Mouse (Mus musculus): ENCODE measurements around the gene Klhl3. TPM values are rescaled to one million over a fixed set of nuclear protein-coding genes. Genes with fewer than 3 reads are reported as not detected.
A peak's percentile ranks its signal among the peaks of the same experiment; 100 is the strongest.

Gene Klhl3
- polyA plus RNA-seq, 1 experiment from 2014 or later = 1.2 TPM

GRCm38 (mm10) chr13:58053628-58054027 is 59.8 kb downstream of the Klhl3 start:
- WGBS = 84% methylated on average over 4 of the region's 4 CpGs
- no peak for ATAC-seq (ENCODE audit: low FRiP score, low TSS enrichment)
- Histone ChIP-seq H3K4me3 (ENCODE audit: low read depth, low read length) (no peak overlapping the region), H3K4me1 (replicated peaks; ENCODE audit: control insufficient read depth, insufficient read depth) (no peaks in the 10 kb centered on the region), H3K9me3 (ENCODE audit: control insufficient read depth, low read length) (no peaks in the 10 kb centered on the region), H3K27me3 (ENCODE audit: control insufficient read depth, insufficient read depth, low read length) (no peaks in the 10 kb centered on the region), H3K9ac (ENCODE audit: low read length) (no peak overlapping the region), H3K36me3 (ENCODE audit: control insufficient read depth, insufficient read depth, low read length) (no peaks in the 10 kb centered on the region), H3K4me2 (replicated peaks; ENCODE audit: low read depth) (no peak overlapping the region), H3K27ac (replicated peaks) (no peak overlapping the region)
- DNase-seq (ENCODE audit: low spot score) = no peak
- TF ChIP-seq CTCF (IDR thresholded peaks at IDR 0.05; ENCODE audit: low read depth) (no peak), EP300 (optimal IDR thresholded peaks at IDR 0.05) (no peak)

- TF ChIP-seq CTCF (IDR thresholded peaks at IDR 0.05; ENCODE audit: low read depth) = no peak
- no peak for TF ChIP-seq EP300 (optimal IDR thresholded peaks at IDR 0.05)
- Histone ChIP-seq H3K4me3 (ENCODE audit: low read depth, low read length) (no peak overlapping the region), H3K9me3 (ENCODE audit: control insufficient read depth, low read length) (no peaks in the 10 kb centered on the region), H3K36me3 (ENCODE audit: control insufficient read depth, insufficient read depth, low read length) (no peaks in the 10 kb centered on the region), H3K27me3 (ENCODE audit: control insufficient read depth, insufficient read depth, low read length) (no peaks in the 10 kb centered on the region), H3K9ac (ENCODE audit: low read length) (no peak overlapping the region), H3K4me2 (replicated peaks; ENCODE audit: low read depth) (no peak overlapping the region), H3K27ac (replicated peaks) (no peak overlapping the region), H3K4me1 (replicated peaks; ENCODE audit: control insufficient read depth, insufficient read depth) (no peaks in the 10 kb centered on the region)
- DNase-seq (ENCODE audit: low spot score) (no peak), ATAC-seq (ENCODE audit: low FRiP score, low TSS enrichment) (no peak)
- WGBS = 89% methylated on average over 10 of the region's 10 CpGs
These were observed 61.7 kb downstream of the Klhl3 start for GRCm38 (mm10) chr13:58051654-58052053.

DNA sequence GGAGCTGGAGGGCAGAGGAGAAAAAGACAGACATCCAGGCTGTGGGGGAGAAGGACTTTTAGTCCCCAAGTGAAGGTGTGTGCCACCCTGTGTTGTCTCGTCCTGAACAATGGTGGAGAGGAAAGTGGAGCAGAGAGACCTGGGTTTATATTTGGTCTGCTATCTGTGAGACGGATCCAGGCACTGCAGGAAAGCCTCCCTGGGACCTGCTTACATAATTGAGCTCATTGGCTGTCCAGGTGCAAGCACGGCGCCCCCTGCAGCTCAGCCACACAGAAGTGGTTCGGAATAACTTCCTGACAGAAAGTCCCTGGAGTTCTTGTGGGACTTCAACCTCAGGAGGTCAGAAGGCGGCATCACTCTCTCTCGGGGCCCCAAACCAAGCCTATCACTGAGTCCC is 62.1 kb downstream of the Klhl3 start:
- ATAC-seq (ENCODE audit: low FRiP score, low TSS enrichment) (no peak), DNase-seq (ENCODE audit: low spot score) (no peak)
- 67% methylated on average over 7 of the region's 7 CpGs for WGBS
- no peaks in the 10 kb centered on the region for H3K27me3 ChIP-seq (ENCODE audit: control insufficient read depth, insufficient read depth, low read length)
- TF ChIP-seq EP300 (optimal IDR thresholded peaks at IDR 0.05) (no peak), CTCF (IDR thresholded peaks at IDR 0.05; ENCODE audit: low read depth) (peak; percentile 39; the same call in 1 of the 2 replicates)
- no peak overlapping the region for H3K4me3 ChIP-seq (ENCODE audit: low read depth, low read length)
- no peaks in the 10 kb centered on the region for H3K9me3 ChIP-seq (ENCODE audit: control insufficient read depth, low read length)
- H3K27ac ChIP-seq (replicated peaks) = no peak overlapping the region
- H3K9ac ChIP-seq (ENCODE audit: low read length) = no peak overlapping the region
- H3K4me1 ChIP-seq (replicated peaks; ENCODE audit: control insufficient read depth, insufficient read depth) = no peaks in the 10 kb centered on the region
- H3K36me3 ChIP-seq (ENCODE audit: control insufficient read depth, insufficient read depth, low read length) = no peaks in the 10 kb centered on the region
- H3K4me2 ChIP-seq (replicated peaks; ENCODE audit: low read depth) = no peak overlapping the region

DNA sequence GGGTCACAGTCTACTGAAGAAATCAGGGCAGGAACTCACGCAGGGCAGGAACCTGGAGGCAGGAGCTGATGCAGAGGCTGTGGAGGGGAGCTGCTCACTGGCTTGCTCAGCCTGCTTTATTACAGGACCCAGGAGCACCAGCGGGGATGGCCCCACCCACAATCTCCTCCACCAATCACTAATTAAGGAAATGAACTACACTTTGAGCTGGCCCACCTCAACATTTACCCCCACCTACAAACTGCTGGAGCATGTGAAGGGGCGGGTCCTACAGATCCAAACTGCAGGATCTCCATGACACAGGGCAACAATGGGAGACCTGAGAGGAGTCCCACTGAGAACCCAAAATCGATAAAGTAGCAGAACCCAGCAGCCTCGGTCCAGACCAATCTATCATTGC is 64.3 kb downstream of the Klhl3 start:
- Histone ChIP-seq H3K9ac (ENCODE audit: low read length) (no peak overlapping the region), H3K27me3 (ENCODE audit: control insufficient read depth, insufficient read depth, low read length) (no peaks in the 10 kb centered on the region), H3K4me3 (ENCODE audit: low read depth, low read length) (no peak overlapping the region), H3K9me3 (ENCODE audit: control insufficient read depth, low read length) (no peaks in the 10 kb centered on the region), H3K36me3 (ENCODE audit: control insufficient read depth, insufficient read depth, low read length) (no peaks in the 10 kb centered on the region), H3K4me2 (replicated peaks; ENCODE audit: low read depth) (no peak overlapping the region), H3K27ac (replicated peaks) (no peak overlapping the region), H3K4me1 (replicated peaks; ENCODE audit: control insufficient read depth, insufficient read depth) (no peaks in the 10 kb centered on the region)
- TF ChIP-seq CTCF (IDR thresholded peaks at IDR 0.05; ENCODE audit: low read depth) (no peak), EP300 (optimal IDR thresholded peaks at IDR 0.05) (no peak)
- DNase-seq (ENCODE audit: low spot score) = no peak
- WGBS = 64% methylated on average over 5 of the region's 5 CpGs
- ATAC-seq (ENCODE audit: low FRiP score, low TSS enrichment) = no peak

DNA sequence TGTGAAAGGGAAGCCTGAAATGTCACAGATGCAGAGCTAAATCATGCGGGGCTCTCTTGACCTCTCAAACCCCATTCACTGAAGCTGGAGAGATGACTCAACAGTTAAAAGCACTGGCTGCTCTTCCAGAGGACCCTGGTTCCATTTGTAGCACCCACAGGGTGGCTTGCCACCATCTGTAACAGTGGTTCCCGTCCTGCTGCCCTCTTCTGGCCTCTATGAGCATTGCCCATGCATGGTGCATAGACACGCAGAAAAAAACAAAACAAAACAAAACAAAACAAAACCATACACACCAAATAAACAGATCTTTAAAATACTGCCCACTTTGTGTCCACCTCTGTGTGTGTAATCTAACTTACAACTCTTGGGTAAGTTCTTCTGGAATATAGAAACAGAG is 65.3 kb downstream of the Klhl3 start:
- Histone ChIP-seq H3K9me3 (ENCODE audit: control insufficient read depth, low read length) (no peaks in the 10 kb centered on the region), H3K27ac (replicated peaks) (no peak overlapping the region), H3K27me3 (ENCODE audit: control insufficient read depth, insufficient read depth, low read length) (no peaks in the 10 kb centered on the region), H3K4me2 (replicated peaks; ENCODE audit: low read depth) (no peak overlapping the region), H3K4me1 (replicated peaks; ENCODE audit: control insufficient read depth, insufficient read depth) (no peaks in the 10 kb centered on the region), H3K4me3 (ENCODE audit: low read depth, low read length) (no peak overlapping the region), H3K9ac (ENCODE audit: low read length) (no peak overlapping the region), H3K36me3 (ENCODE audit: control insufficient read depth, insufficient read depth, low read length) (no peaks in the 10 kb centered on the region)
- WGBS = 87% methylated on average over 3 of the region's 3 CpGs
- no peak for ATAC-seq (ENCODE audit: low FRiP score, low TSS enrichment)
- no peak for DNase-seq (ENCODE audit: low spot score)
- TF ChIP-seq CTCF (IDR thresholded peaks at IDR 0.05; ENCODE audit: low read depth) (peak; percentile 50), EP300 (optimal IDR thresholded peaks at IDR 0.05) (no peak)

DNA sequence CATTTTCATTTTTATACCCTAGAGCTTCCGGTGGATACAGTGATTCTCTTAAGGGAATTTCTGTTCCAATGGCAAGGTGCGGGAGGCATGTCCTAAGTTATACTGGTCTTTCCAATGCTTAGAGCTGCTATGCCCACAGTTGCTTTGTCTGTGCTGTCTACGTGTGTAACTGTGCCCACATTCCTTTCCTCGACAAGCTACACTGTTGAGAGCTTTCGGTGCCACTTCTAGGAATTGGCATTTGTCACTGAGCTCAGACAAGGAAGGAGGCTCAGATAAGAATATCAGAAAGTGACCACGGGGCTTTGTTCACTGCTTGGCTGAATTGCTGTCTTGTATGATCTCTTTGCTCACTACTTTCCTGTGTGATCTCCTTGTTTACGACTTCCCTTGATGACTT is 67.2 kb downstream of the Klhl3 start:
- no peaks in the 10 kb centered on the region for H3K9me3 ChIP-seq (ENCODE audit: control insufficient read depth, low read length)
- TF ChIP-seq EP300 (optimal IDR thresholded peaks at IDR 0.05) = no peak
- TF ChIP-seq CTCF (IDR thresholded peaks at IDR 0.05; ENCODE audit: low read depth) = no peak
- H3K36me3 ChIP-seq (ENCODE audit: control insufficient read depth, insufficient read depth, low read length) = no peaks in the 10 kb centered on the region
- H3K9ac ChIP-seq (ENCODE audit: low read length) = no peak overlapping the region
- H3K4me1 ChIP-seq (replicated peaks; ENCODE audit: control insufficient read depth, insufficient read depth) = no peaks in the 10 kb centered on the region
- H3K4me2 ChIP-seq (replicated peaks; ENCODE audit: low read depth) = no peak overlapping the region
- no peak overlapping the region for H3K4me3 ChIP-seq (ENCODE audit: low read depth, low read length)
- ATAC-seq (ENCODE audit: low FRiP score, low TSS enrichment) (no peak), DNase-seq (ENCODE audit: low spot score) (no peak)
- no peak overlapping the region for H3K27ac ChIP-seq (replicated peaks)
- 83% methylated on average over 7 of the region's 7 CpGs for WGBS
- H3K27me3 ChIP-seq (ENCODE audit: control insufficient read depth, insufficient read depth, low read length) = no peaks in the 10 kb centered on the region
